Mouse (Mus musculus) heart, postnatal 0 days (tissue): ENCODE results near the gene Imp3.

Experiments used
- CTCF ChIP-seq: IDR thresholded peaks from 2 replicates; pipeline ENCODE4 v1.5.1; 2016; ENCODE audit warnings: antibody characterized with exemption, control low read depth, low read depth
- EP300 ChIP-seq: IDR thresholded peaks from 2 replicates; pipeline ENCODE4 v1.6.1; 2016; ENCODE audit warnings: antibody characterized with exemption, low read depth

GRCm38 (mm10) chr9:56926025-56926360, 11.3 kb upstream of the Imp3 start:
- TF ChIP-seq CTCF (no peak), EP300 (no peak)
